Mouse (Mus musculus): ENCODE data around the gene Fat2.

The Fat2 gene

GRCm38 (mm10) chr11:55329868-55330772, 6.2 kb downstream of the Fat2 start:
- no peak for DNase-seq (ENCODE audit: low spot score)

GRCm38 (mm10) chr11:55327558-55328409, 8.6 kb downstream of the Fat2 start:
- no peak for DNase-seq (ENCODE audit: low spot score)

GRCm38 (mm10) chr11:55327111-55327510, 9.3 kb downstream of the Fat2 start:
- no peak for DNase-seq (ENCODE audit: low spot score)

GRCm38 (mm10) chr11:55326211-55326610, 10.2 kb downstream of the Fat2 start:
- DNase-seq (ENCODE audit: low spot score): no peak

GRCm38 (mm10) chr11:55323854-55324253, 12.5 kb downstream of the Fat2 start:
- peak; percentile 23 for DNase-seq (ENCODE audit: low spot score)

GRCm38 (mm10) chr11:55320990-55321389, 15.4 kb downstream of the Fat2 start:
- DNase-seq (ENCODE audit: low spot score): no peak

- DNase-seq (ENCODE audit: low spot score): no peak
These were observed 20.4 kb downstream of the Fat2 start for GRCm38 (mm10) chr11:55315966-55316365.

- DNase-seq (ENCODE audit: low spot score): no peak
These were observed 21.7 kb downstream of the Fat2 start for GRCm38 (mm10) chr11:55314704-55315047.

- DNase-seq (ENCODE audit: low spot score): no peak
These were observed 22.3 kb downstream of the Fat2 start for GRCm38 (mm10) chr11:55313768-55314703.

GRCm38 (mm10) chr11:55302350-55302749, 34.0 kb downstream of the Fat2 start:
- no peak for DNase-seq (ENCODE audit: low spot score)

GRCm38 (mm10) chr11:55293179-55293578, 43.2 kb downstream of the Fat2 start:
- no peak for DNase-seq (ENCODE audit: low spot score)

GRCm38 (mm10) chr11:55291901-55292300, 44.5 kb downstream of the Fat2 start:
- DNase-seq (ENCODE audit: low spot score): no peak

- no peak for DNase-seq (ENCODE audit: low spot score)
These were observed 46.4 kb downstream of the Fat2 start for GRCm38 (mm10) chr11:55289851-55290391.

GRCm38 (mm10) chr11:55274756-55275155, 61.6 kb downstream of the Fat2 start:
- DNase-seq (ENCODE audit: low spot score): no peak

- no peak for DNase-seq (ENCODE audit: low spot score)
These were observed 67.8 kb downstream of the Fat2 start for GRCm38 (mm10) chr11:55268580-55268979.

- no peak for DNase-seq (ENCODE audit: low spot score)
These were observed 70.7 kb downstream of the Fat2 start for GRCm38 (mm10) chr11:55265647-55266046.

GRCm38 (mm10) chr11:55264318-55264717, 72.0 kb downstream of the Fat2 start:
- DNase-seq (ENCODE audit: low spot score): no peak

- DNase-seq (ENCODE audit: low spot score): no peak
These were observed 74.4 kb downstream of the Fat2 start for GRCm38 (mm10) chr11:55262000-55262399.

GRCm38 (mm10) chr11:55261105-55261504, 75.3 kb downstream of the Fat2 start:
- DNase-seq (ENCODE audit: low spot score): no peak

GRCm38 (mm10) chr11:55253391-55253790, 83.0 kb downstream of the Fat2 start:
- DNase-seq (ENCODE audit: low spot score): no peak

- no peak for DNase-seq (ENCODE audit: low spot score)
These were observed 85.8 kb downstream of the Fat2 start for GRCm38 (mm10) chr11:55250527-55250926.

GRCm38 (mm10) chr11:55240556-55240955, 95.8 kb downstream of the Fat2 start:
- DNase-seq (ENCODE audit: low spot score): peak; percentile 69
